Mouse (Mus musculus) midbrain, embryonic 16.5 days (tissue): Measurements from ENCODE around the gene D030056L22Rik. TPM values are rescaled to one million over a fixed set of nuclear protein-coding genes. Genes with fewer than 3 reads are reported as not detected.

Source experiments
- polyA plus RNA-seq: library from polyadenylated mRNA; unstranded; fragments of >200 nt; fragmentation: Nextera tagmentation; extraction: Ambion mirVana; gene quantifications from 2 replicates; pipeline ENCODE4 v1.2.1, GENCODE M21; 2015

D030056L22Rik gene
- polyA plus RNA-seq, 1 experiment from 2014 or later: 43.0 TPM

Other genes with a start within 250 kb of the D030056L22Rik start
- gene Ostf1, start 81.4 kb upstream of the D030056L22Rik start, polyA plus RNA-seq: 32.1 and 32.2 TPM in 2 replicates
- gene Nmrk1, start 81.2 kb upstream of the D030056L22Rik start, polyA plus RNA-seq: 6.2 and 6.7 TPM in 2 replicates
- 10.1 and 10.7 TPM in 2 replicates for gene Carnmt1, start 42.4 kb upstream of the D030056L22Rik start, polyA plus RNA-seq
- 0.34 and 0.48 TPM in 2 replicates for gene Trpm6, start 36.8 kb downstream of the D030056L22Rik start, polyA plus RNA-seq